Mouse (Mus musculus) adrenal gland, postnatal 14 days (tissue): ENCODE results near the gene Grk3. TPM values are rescaled to one million over a fixed set of nuclear protein-coding genes. Genes with fewer than 3 reads are reported as not detected.

Experiments
- DNase-seq: peaks from one replicate; pipeline ENCODE4 v3.0.0; 2021; ENCODE audit warnings: mixed read lengths
- total RNA-seq: library from RNA; stranded (reverse); gene quantifications from 2 replicates; pipeline ENCODE4 v1.2.3, GENCODE M21; 2021

Gene Grk3
- total RNA-seq, 1 experiment from 2014 or later, result 36.7 TPM

DNA sequence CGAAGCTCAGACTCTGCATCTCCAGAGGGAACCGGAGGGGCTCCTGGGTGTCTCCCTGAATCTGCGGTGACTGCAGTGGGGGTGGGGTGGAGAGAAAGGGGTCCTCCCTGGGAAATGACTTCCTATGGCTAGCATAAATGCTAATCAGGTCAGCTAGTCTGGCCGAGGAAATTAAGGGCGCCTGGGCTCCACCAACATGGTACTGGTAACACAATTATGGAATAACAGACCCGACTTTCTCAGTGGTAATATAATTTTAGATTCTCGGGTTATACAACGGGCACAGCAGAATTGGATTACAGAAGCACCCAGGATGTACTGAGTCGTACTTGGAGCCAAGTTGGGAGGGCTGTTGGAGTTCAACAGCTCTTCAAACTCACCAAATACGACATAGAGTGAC, 79.0 kb downstream of the Grk3 start:
- peak; percentile 39 for DNase-seq

DNA sequence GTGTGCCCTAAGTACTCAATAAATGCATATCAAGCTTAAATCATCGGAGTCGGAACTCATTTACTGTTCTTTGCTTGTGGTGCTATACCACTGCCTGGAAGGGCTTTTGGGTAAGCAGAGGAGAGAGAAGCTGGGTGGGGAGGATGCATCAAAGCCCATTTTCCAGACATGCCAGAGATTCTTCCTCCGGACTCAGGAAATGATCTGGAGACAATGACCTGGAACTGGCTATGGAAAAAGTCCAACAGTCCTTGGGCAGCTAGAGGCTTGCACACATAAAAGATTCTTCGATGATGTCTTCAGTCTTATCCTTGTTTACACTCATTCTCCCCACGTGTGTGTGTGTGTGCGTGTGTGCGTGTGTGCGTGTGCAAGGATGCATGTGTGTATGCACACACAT, 80.2 kb downstream of the Grk3 start:
- DNase-seq, result no peak

DNA sequence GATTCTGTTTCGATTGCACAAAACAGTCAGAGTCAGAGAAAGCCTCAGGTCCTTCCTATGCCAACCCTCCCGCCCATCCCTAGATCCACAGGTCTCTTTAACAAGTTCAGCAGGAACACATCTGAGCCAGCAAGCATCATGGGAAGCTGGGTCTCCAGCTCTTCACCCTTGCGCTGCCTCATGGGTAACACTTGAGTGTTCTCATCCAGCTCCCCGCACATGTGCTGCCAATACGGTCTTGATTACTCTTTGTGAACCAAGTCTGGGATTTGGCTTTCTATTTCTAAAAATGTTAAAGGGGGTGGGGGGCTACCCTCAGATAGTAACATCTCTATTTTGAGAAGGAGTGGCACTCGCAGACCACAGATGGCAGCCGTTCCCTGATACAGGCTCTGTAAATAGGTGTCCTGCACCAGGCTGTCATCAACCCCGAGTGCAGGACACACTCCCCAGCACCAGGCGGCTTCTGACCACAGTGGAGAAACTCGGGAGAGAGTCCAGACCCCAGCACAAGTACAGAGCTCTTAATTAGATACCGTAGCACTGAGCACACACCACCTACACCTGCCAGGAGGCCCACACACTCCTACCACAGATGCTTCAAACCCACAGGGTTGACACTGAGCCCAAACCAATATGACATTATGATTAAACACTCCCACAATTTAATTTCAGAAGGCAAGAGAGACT, 82.6 kb downstream of the Grk3 start:
- DNase-seq, result no peak

DNA sequence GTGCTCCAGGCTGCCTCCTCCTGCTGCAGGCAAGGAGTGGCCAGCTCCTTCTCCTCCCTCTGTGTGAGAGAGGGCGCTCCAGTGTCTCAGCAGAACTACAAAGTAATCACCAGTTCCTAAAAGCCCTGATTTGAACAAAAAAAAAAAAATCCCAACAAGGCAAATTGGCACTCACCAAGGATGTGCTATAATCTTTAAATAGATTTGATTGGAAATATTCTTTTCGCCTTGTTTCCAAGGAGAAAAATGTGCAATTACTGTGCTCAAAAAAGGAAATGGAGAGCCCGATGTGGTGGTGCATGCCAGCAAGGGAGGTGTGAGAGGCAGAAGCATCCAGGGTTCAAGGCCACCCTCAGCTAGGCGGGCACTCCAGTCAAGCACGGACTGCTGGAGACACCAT, 83.7 kb downstream of the Grk3 start:
- no peak for DNase-seq

DNA sequence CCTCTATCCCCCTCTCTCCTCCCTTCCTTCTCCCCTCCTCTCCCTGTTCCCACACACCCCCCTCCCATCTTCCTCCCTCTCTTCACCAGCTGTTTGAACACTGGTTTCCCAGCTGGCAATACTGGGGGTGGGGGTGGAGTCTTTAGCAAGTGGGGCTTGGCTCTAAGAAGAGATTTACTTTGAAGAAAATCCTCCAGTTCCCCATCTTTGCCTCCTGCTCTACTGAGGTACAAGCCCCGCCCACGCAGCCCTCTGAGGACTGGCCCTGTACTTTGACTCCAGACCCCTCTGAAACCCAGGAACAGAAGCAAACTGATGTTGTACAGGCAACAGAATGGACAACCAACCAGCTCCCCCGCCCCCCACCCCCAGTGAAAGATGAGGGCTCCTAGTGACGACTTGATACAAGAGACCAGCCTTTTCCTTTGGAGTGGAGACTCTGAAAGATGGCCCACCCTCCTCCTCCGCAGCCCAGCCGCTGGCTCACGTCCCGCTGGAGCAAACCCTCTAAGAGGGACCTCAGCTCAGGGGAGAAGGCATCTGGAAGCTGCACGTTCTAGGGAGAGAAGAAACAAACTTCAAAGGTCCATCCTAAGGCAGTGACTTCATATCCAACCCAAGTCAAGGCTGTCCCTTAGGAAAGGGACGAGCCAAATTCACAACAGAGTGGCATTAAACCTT, 87.2 kb downstream of the Grk3 start:
- no peak for DNase-seq

DNA sequence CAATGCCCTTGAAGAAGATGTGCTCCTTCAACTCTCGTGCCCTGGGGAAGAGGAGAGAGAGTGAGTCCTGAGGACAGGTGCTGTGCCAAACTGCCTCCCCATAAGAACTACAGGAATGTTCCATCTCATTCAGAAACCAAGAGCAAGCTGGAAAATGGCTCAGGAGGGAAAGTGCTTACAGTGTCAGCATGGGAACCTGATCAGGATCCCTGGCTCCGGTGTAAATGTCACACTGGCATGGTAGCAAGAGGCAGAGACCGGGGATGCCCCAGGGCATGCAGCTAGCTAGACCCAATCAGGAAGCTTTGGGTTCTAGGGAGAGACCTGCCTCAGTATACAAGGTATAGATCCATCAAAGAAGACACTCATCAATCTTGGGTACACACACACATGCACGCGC, 90.2 kb downstream of the Grk3 start:
- no peak for DNase-seq

DNA sequence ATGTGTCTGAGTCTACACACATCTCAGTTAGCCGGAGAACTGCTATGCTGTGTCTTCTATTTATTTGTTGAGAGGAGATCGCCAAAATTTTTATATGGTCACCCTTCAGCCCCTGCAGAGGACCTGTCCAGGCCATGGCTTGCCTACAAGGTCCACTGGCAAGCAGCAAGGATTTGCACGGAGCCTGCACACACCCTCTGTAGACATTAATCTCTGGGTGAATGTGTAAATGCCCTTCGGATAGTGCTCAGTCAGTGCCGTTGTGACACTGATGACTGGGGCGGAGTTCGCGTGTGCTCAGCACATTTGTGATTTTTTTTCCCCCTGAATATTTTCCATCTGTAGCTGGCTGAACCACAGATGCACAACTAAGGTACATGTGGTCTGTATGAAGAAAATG, 90.8 kb downstream of the Grk3 start:
- no peak for DNase-seq

DNA sequence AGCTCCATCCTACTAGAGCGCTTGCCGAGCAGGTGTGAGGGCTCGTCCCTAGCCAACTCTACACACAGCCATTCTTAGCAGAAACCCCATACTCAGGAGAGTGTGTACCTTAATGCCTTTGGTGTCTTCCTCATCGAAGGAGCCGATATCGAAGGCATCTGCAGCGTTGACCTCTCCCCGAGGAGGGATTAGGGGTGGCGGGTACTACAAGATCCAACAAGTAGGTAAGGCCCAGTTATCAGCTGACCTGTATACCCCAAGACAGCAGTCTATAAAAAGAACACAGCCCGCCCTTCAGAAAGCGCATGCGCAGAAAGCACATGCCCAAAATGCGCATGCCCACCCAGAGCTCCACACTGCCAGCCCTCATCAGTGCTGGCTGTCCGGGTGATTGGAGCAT, 91.8 kb downstream of the Grk3 start:
- DNase-seq, result no peak

DNA sequence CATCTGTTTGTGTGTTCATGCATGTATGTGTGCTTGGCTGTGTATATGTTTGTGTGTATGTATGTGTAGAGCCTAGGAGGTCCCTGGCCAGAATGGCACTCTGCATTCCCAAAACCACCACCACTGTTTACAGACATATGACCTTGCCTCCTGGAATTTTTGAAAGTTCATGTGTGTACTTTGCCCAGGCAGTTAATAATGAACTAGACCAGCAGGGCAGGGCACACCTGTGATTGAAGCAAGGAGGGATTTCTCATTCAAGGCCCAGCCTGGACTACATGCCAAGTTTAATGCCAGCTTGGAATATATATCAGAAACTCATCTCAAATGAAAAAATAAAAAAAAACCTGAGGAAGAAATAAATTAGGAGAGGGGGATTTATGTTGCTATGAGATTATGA, 93.7 kb downstream of the Grk3 start:
- DNase-seq, result no peak

DNA sequence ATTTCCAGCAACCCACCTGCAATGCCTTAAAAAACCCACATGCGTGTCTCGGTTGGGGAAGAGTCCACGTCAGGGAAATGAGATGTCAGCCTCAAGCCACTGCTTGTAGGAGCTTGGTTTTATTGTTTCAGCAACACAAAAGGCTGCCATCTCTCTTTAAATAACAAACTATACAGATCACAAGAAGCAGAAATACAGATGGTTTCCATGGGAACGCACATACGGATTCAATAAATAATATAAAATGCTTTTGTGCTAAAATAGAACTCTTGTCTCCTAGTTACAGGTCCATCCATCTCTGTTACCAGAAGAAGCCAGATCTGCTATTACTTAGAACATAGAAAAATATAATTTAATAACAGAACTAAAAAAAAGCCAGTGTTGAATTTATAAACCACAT, 105.2 kb downstream of the Grk3 start:
- DNase-seq, result no peak

DNA sequence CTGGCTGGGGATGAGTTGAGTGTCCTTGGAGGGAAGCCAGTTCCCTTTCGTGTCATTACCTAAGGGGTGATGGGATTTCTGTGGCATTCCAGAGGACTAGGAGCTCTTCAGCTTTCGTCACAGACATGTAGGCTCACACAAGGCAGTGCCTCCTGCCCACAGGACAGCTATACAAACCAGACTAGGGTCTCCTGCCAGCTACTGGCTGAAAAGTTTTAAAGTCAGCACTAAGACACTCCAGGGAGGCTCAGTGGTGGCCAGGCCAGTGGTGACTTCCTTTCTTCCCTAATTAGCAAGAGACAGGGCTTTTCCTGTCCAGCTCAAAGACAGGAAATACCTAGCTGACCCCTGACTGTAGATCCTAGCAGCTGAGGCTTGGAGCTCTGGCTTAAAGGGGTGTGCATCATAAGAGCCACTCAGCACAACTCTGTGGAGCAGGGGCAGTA, 107.4 kb downstream of the Grk3 start:
- peak; percentile 21 for DNase-seq

DNA sequence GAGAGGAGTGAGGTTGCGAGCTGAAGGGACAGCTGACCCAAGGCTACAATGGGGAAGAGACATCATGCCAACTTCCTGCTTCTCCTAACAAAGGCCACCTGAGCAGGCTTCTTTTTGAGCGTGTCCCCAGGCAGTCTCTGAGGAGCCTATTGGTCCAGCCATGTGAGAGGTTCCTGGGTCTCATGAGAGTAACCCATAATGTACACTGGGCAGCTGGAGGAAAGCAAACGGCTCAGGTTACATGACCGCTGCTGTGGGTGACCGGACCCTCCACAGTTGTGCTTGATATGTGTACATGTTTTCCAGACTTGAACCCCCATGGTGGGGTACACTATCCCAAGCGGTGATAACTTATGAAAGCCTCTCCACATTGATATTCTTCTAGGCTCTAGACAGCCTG, 108.1 kb downstream of the Grk3 start:
- no peak for DNase-seq

DNA sequence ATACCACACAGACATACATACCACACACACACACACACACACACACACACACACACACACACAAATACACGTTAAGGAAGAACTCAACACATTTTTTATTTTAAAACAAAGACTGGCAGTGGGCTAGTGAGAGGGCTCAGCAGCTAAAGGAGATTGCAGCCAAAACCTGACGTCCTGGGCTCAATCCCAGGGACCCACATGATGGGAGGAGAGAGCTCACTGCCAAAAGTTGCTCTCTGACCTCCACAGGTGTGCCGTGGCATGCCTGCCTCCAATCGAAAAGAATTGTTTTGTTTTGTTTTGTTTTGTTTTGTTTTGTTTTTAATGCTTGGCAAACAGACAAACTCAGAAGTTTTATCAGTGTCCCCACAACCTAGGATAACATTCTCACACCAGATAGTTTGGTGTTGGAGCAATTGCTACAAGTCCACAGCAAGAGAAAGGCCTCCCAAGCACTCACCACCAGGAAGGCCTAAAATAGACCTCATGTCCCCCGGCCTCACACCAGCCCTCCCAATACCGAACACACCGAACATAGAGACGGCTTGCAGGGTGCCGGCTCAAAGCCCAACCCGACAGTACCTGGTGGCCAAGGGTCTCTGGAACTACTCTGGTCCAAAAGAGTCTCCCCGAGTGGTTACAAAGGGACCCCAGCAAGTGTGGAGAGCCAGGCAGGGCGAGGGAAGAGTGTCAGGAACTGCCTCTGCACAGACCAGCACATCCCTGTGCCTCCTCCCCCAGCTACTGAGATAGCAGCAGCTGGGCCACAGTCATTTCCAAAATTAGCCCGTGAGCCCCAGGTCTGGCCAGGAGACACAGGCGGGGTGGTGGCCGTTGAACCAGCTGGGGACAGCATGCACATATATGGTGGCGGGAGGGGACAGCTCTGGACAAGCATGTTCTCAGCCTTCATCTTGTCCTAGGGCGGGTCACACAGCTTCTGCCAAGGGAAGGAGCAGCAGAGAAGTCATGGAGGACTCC, 119.6 kb downstream of the Grk3 start, which contains the start of gene Myo18b:
TSS of gene Myo18b (minus strand) at position 689 of the 981 bp plus-strand sequence.
- DNase-seq, result no peak

DNA sequence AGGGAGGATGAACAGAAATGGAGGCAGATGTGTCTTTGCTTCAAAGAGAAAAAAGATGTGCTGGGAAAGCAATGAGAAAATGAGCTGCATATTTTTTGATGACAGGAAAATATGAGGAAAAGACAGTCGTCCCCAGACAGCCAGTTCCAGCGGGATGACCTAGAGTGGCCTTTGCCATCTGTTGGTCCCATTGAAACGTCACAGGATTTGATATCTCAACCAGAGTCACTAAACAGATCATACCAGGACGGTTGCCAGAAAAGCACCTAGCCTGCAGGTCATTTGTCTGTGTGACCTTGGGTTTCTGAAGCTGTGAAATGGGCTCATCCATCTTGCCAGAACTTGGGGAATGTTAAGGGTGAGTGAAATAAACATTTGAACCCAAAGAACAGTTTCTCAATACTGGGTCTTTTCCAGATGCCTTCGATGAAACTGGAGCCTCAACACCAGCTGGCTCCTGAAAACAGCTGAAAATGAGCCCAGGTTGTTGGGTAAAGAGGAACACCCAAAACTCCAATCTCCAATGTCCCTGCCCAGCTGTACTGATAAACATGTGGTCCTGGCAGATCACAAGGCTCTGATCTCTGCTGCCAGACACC, 122.0 kb downstream of the Grk3 start:
- no peak for DNase-seq

DNA sequence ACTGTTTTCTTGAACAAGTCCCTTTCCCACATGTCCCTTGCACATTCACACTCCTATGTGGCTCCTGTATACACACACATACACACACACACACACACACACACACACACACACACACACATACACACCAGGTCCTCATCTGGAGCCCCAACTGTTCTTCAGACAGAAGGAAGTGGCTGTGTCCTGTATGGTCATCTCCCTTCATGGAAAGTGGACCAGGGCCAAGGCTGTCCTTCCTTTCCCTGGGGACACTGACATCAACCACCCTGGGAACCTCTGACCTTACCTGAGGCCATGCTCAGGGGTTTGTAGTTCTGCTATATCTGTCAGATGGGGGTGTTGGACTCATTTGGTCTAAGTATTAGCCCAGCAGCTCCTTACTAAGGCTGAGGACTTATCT, 123.2 kb downstream of the Grk3 start:
- no peak for DNase-seq

DNA sequence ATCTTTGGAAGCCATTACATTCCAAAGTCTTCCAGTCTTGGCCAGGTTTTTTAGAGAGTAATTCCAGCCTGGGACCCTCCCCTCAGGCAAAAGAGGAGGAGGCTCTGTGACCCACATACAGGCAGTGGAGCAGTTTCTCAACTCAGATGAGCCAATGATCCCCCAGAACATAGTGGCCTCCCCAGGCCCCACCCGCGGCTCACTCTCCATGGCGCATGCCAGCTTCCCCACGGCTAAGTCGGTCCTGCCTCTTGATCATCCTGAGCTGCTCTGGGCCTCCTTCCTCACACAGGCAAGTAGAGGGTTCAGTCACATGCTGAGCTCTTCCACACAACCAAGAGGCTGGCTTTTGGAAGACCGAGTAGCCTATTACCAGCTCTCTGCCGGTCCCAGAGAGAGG, 126.9 kb downstream of the Grk3 start:
- DNase-seq, result no peak

DNA sequence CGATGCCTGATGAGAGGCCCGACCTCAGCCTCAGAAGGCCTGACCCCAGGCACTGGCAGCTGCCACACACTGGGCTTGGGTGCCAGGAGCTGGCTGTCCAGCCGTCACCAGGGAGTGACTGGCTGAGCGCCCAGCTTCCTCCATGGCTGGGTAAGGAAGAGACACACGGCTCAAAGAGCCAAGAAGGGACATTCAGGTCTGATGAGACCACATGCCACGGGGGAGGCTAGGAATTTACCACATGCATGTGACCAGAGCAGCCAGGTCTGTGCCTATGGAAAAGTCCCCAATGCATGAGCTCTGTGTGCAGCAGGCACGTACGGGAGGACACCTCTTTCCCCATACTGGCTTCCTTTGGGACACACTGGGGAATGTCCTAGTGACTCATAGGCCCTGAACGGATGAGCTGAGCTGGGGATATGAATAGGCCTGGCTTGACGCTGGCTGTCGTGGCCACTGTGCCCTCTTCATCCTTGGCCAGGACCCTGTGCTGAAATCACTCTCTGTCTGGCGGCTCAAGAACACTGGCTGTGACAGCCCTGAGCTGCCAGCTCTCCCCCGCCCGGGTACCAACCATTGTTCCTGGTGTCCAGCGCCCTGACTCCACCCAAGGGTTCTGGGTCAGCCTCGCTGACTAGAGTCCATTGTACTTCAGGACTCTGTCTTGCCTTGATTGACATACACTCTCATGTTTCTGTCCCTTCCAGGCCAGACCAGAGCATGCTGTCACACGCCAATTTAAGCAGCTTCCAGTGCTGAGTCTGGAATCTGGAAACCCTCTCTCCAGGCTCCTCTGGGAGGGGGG, 128.7 kb downstream of the Grk3 start:
- DNase-seq, result peak; percentile 85

DNA sequence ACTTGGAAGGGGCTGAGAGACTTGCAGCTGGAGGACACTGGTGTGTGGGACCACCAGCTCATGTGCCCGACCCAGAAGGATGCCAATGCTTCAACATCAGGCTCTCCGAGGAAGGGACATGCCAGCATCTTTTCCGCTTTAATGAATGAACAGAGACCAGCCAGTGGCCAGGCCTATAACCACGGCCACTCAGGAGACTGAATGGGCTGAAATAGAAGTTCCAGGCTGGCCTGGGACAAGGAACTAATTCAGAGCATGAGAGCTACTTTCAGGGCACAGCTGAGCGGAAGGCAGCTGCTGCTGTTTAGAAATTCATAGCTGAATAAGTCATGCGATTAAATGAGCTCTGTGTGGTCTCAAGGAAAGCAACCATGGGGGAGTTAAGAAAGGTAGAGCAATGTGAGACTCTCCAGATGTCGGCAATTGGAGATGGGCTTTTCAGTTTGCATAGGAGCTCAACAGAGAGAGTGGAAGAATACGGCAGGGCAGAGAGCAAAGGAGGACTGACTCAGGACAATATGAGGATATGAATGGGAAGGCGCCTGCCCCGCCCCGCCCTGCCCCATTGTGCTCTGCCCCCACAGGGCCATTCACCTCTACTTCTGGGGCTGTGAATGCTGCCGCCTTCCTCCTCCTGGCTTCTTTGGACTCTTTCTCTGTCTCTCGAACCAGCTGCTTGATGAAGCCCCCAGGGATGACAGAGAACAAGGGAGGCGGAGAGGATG, 138.0 kb downstream of the Grk3 start:
- DNase-seq, result no peak

DNA sequence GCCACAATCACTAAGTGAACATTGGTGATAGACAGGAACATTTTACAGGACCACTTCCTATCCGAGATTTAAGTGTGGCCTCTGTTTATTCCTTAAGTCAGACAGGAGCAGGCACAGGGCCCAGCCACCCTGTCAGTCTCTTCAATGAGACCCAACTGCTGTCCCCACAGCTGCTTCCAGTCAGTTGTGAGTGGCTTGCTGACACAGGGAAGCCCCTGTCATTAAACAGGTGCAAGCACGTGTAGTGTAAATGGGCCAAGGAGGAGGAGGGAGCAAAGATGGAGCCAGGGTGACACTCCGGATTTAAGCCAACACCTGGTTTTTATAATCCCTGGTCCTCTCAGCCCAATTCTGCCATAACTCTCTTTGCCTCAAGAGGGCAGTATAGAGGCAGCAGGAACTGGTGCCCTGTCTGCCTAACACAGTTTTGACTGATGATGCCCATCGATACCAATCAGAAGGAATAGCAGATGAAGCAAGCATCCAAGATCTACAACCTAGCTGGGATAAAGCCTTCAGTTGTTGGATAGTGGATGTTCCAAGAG, 138.7 kb downstream of the Grk3 start:
- DNase-seq, result peak; percentile 67

DNA sequence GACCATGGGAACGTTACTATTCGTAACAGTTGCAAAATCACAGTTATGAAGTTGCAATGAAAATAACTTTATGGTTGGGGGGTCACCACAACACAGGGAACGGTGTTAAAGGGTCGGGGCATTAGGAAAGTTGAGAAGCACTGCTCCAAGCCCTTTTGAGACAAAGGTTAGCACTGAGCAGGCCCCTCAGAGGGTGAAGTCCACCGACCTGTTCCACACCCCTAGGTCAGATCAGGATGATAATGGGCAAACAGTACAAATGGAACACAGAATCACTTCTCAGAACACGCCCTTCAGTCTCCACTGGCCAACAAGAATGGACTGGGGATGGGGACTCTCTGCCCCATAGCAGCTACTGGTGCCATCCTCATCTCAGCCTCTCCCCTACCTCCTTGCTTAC, 142.6 kb downstream of the Grk3 start:
- DNase-seq, result no peak

DNA sequence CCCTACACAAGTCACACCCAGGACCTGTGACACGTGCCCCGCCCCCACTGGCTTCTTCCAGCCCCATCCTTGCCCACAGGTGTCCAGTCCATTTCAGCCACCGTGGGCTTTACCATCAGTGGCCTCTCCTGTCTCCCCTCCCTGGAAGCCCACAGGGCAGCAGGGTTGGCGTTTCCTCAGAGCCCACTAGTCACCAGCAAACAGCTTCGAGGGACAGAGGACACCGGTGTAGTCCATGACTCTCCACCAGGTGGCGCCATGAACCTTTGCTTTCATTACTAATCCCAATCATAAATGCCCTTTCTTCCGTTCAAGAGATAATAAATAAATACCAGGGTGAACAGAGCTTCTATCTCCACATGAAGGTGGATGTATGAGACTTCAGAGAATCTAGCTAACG, 144.9 kb downstream of the Grk3 start:
- peak; percentile 85 for DNase-seq
